Mouse (Mus musculus): Measurements from ENCODE around the gene Gm9789.
"Not testable (repeated sequence)": the region's sequence is repeated elsewhere in the genome, so short reads cannot be mapped to it uniquely, and the experiment has no call there.

The Gm9789 gene

DNA sequence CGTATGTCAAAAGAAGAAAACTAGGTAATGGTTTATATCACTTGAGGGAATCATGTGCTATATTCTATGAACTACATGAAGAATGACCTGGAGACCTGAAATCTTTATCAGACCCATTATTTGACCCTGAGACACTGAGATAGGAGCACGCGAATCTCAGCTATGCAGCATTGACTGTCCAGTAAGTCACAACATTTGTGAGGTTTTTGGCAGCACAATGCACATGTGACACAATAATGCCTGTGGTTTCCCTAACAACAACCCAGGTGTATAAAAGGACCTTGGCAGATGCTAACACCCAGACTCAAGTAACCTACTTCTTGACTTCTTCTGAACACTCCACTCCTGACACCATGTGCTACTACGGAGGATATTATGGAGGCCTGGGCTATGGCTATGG, at the start of gene Gm9789:
Gene Gm9789 (plus strand): TSS at position 301 of the 400 bp plus-strand sequence.
- no peak for DNase-seq

DNA sequence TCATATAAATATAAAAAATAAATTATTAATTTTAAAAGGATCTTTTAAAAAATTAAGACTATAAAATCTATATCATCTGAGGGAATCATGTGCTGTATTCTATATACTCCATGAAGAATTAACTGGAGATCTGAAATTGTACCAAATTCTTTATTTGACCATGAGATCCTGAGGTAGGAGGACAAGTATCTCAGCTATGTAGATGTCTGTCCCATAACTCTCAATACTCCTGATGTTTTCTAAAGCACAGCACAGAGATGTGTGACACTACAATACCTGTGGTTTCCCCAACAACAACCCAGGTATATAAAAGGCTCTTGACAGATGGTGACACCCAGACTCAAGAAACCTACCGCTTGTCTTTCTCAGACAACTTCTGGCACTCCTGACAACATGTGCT, 17.2 kb upstream of the Gm9789 start, which contains the start of gene Gm6358:
Gene Gm6358 (plus strand): TSS at position 301 of the 400 bp plus-strand sequence.
- DNase-seq, result no peak

- DNase-seq, result no peak
Observed at GRCm38 (mm10) chr16:89150786-89151185, 7.0 kb upstream of the Gm9789 start, which contains the start of gene Gm10061. TSS of gene Gm10061 (plus strand) at chr16:89151086.

DNA sequence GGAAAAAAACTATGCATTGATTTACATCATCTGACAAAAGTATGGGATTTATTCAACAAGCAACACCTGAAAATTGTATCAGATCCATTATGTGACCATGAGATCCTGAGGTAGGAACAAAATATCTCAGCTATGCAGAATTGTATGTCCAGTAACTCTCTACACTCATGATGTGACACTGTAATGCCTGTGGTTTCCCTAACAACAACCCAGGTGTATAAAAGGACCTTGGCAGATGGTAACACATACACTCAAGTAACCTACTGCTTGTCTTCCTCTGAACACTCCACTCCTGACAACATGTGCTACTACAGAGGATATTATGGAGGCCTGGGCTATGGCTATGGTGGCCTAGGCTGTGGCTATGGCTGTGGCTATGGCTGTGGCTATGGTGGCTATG, 11.4 kb downstream of the Gm9789 start, which contains the start of gene Gm7735:
Gene Gm7735 (plus strand): TSS at position 301 of the 400 bp plus-strand sequence.
- DNase-seq, result not testable (repeated sequence)

DNA sequence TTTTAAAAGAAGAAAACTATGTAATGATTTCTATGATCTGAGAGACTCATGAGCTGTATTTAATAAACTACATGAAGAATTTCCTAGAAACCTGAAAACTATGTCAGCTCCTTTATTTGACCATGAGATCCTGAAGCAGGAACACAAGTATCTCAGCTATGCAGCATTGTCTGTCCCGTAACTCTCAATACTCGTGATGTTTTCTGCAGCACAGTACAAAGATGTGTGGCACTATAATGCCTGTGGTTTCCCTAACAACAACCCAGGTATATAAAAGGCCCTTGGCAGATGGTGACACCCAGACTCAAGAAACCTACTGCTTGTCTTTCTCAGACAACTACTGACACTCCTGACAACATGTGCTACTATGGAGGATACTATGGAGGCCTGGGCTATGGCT, 16.7 kb downstream of the Gm9789 start, which contains the start of gene 1110057P08Rik:
Gene 1110057P08Rik (plus strand): TSS at position 301 of the 400 bp plus-strand sequence.
- DNase-seq, result no peak

GRCm38 (mm10) chr16:89188621-89189020, 30.9 kb downstream of the Gm9789 start:
- no peak for DNase-seq

DNA sequence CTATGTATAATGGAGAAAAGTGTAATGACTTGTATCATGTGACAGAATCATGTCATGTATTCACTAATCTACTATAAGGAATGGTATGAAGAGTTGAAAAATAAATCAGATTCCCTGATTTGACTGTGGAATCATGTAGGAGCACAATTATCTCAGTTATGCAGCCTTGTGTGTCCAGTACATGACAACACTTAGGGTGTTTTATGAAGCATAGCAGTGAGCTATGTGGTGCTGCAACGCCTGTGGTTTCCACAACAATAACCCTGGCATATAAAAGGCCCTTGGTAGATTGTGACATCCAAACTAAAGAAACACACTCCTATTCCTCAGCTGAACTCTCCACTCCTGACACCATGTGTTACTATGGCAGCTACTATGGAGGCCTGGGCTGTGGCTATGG, 47.8 kb downstream of the Gm9789 start, which contains the start of gene Krtap20-2:
Gene Krtap20-2 (plus strand): TSS at position 301 of the 400 bp plus-strand sequence.
- DNase-seq, result no peak

All from cerebellum, adult 11 months (tissue).